Mouse (Mus musculus) hindbrain, embryonic 12.5 days (tissue): ENCODE results near the gene Nuak2. TPM values are rescaled to one million over a fixed set of nuclear protein-coding genes. Genes with fewer than 3 reads are reported as not detected.
A peak's percentile ranks its signal among the peaks of the same experiment; 100 is the strongest.

Experiments used
- ATAC-seq: fragments of 200-750 bp; cut with Nextera tagmentation; 2 replicates; pipeline ENCODE4 v1.8.0; 2017; ENCODE audit warnings: moderate TSS enrichment; ENCODE audit not compliant: low FRiP score
- H3K27ac ChIP-seq: fragments of 300-500 bp; sonication (generic); 2 replicates; pipeline ENCODE4 v1.5.1; 2016; ENCODE audit warnings: mild to moderate bottlenecking
- H3K27me3 ChIP-seq: fragments of 300-500 bp; sonication (generic); 2 replicates; pipeline ENCODE4 v1.6.1; 2016; ENCODE audit warnings: mild to moderate bottlenecking
- H3K36me3 ChIP-seq: fragments of 300-500 bp; sonication (generic); 2 replicates; pipeline ENCODE4 v1.6.1; 2016; ENCODE audit warnings: mild to moderate bottlenecking
- H3K4me1 ChIP-seq: fragments of 300-500 bp; sonication (generic); 2 replicates; pipeline ENCODE4 v1.6.1; 2016
- H3K4me2 ChIP-seq: fragments of 300-500 bp; sonication (generic); replicated peaks from 2 replicates; pipeline ENCODE4 v1.6.1; 2016; ENCODE audit warnings: mild to moderate bottlenecking
- H3K4me3 ChIP-seq: fragments of 300-500 bp; sonication (generic); 2 replicates; pipeline ENCODE4 v1.5.1; 2016; ENCODE audit warnings: mild to moderate bottlenecking
- H3K9ac ChIP-seq: fragments of 300-500 bp; sonication (generic); 2 replicates; pipeline ENCODE4 v1.6.1; 2016; ENCODE audit warnings: mild to moderate bottlenecking, moderate library complexity
- H3K9me3 ChIP-seq: fragments of 300-500 bp; sonication (generic); replicated peaks from 2 replicates; pipeline ENCODE4 v1.6.1; 2016; ENCODE audit warnings: mild to moderate bottlenecking
- WGBS: fragments of 180-500 bp; shearing (Covaris S2); methylation state at CpG from one replicate; pipeline ENCODE4 v1.1.7; 2016; 5-methylcytosine and 5-hydroxymethylcytosine counted together
- polyA plus RNA-seq: library from polyadenylated mRNA; unstranded; fragments of >200 nt; fragmentation: Nextera tagmentation; extraction: Ambion mirVana; gene quantifications from 2 replicates; pipeline ENCODE4 v1.2.1, GENCODE M21; 2016

The Nuak2 gene
- polyA plus RNA-seq, 1 experiment from 2014 or later = 30.0 TPM

DNA sequence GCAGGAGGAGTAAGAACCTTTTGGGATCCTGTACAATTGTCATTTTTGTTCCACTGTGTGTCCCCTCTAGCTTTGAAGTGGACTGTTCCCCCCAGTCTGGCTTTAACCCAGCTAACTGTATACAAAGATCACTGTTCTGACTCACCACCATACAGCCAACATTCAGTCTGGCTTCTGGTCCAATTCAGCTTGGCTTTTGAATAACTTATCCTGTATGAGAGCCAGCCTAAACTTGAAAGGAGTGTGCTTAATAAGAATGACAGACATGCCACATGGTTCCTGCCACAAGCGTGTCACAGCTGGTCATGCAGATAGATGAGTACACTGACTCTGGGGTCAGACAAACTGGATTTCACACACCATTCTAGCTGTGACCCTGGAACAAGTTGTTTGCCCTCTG is 29.2 kb upstream of the Nuak2 start:
- H3K4me2 ChIP-seq = no peak overlapping the region
- no peak overlapping the region for H3K9ac ChIP-seq
- no peak overlapping the region for H3K27ac ChIP-seq
- ATAC-seq = no peak
- no peak overlapping the region for H3K4me3 ChIP-seq
- H3K36me3 ChIP-seq = no peaks in the 10 kb centered on the region
- 76% methylated on average over 1 of the region's 1 CpGs for WGBS
- H3K4me1 ChIP-seq = peaks cover 74% of the 10 kb centered on the region
- peaks cover 7% of the 10 kb centered on the region; the same call in 1 of the 2 replicates for H3K27me3 ChIP-seq
- no peaks in the 10 kb centered on the region for H3K9me3 ChIP-seq

GRCm38 (mm10) chr1:132287445-132287844 is 28.5 kb upstream of the Nuak2 start:
- peaks cover 75% of the 10 kb centered on the region for H3K4me1 ChIP-seq
- no peak for ATAC-seq
- WGBS = 51% methylated on average over 2 of the region's 2 CpGs

GRCm38 (mm10) chr1:132287991-132288451 is 27.9 kb upstream of the Nuak2 start:
- Histone ChIP-seq H3K27ac (0 out of 2 replicates have a peak overlapping the region, but pooled peaks have one; percentile 19), H3K36me3 (no peaks in the 10 kb centered on the region), H3K9ac (no peak overlapping the region), H3K4me2 (no peak overlapping the region), H3K4me3 (no peak overlapping the region), H3K27me3 (peaks cover 7% of the 10 kb centered on the region; the same call in 1 of the 2 replicates), H3K4me1 (peaks cover 74% of the 10 kb centered on the region), H3K9me3 (no peaks in the 10 kb centered on the region)
- 14% methylated on average over 11 of the region's 11 CpGs for WGBS
- no peak for ATAC-seq

More at GRCm38 (mm10) chr1:132287445-132287844, 28.5 kb upstream of the Nuak2 start:
- Histone ChIP-seq H3K9ac (no peak overlapping the region), H3K27me3 (peaks cover 7% of the 10 kb centered on the region; the same call in 1 of the 2 replicates), H3K4me3 (no peak overlapping the region), H3K27ac (peak overlapping the region; percentile 19; the same call in 1 of the 2 replicates), H3K9me3 (no peaks in the 10 kb centered on the region), H3K36me3 (no peaks in the 10 kb centered on the region), H3K4me2 (no peak overlapping the region)

DNA sequence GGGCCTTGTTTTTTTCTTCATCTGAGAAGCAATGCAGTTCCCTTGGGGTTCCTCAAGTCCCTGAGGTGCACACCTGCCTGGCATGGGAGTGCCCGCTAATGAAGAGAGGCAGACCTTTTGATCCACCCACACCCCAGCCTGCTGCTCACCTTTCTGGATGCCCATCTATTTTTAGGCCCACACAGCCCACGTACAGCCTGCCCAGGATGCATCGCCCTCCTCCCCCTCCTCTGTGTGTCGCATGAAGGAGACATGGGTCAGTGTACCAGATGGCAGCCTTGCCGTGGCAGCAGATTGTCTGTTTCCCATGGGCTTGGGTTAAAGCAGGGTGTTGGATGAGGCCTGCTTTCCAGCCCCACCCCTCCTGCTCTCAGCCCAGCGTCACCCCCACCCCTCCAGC is 26.0 kb upstream of the Nuak2 start:
- H3K4me3 ChIP-seq = no peak overlapping the region
- H3K27ac ChIP-seq = no peak overlapping the region
- peaks cover 63% of the 10 kb centered on the region for H3K4me1 ChIP-seq
- peaks cover 7% of the 10 kb centered on the region; the same call in 1 of the 2 replicates for H3K27me3 ChIP-seq
- no peak overlapping the region for H3K9ac ChIP-seq
- H3K4me2 ChIP-seq = no peak overlapping the region
- no peaks in the 10 kb centered on the region for H3K9me3 ChIP-seq
- no peaks in the 10 kb centered on the region for H3K36me3 ChIP-seq
- WGBS = 55% methylated on average over 6 of the region's 6 CpGs
- ATAC-seq = peak; percentile 41

GRCm38 (mm10) chr1:132290921-132291675 is 24.8 kb upstream of the Nuak2 start:
- Histone ChIP-seq H3K9ac (no peak overlapping the region), H3K36me3 (no peaks in the 10 kb centered on the region), H3K4me1 (peaks cover 70% of the 10 kb centered on the region), H3K4me2 (no peak overlapping the region), H3K9me3 (no peaks in the 10 kb centered on the region), H3K4me3 (no peak overlapping the region), H3K27ac (peak overlapping the region; percentile 66), H3K27me3 (peaks cover 7% of the 10 kb centered on the region; the same call in 1 of the 2 replicates)
- ATAC-seq = peak; percentile 35
- WGBS = 25% methylated on average over 11 of the region's 11 CpGs

- Histone ChIP-seq H3K4me2 (no peak overlapping the region), H3K4me3 (no peak overlapping the region), H3K9me3 (no peaks in the 10 kb centered on the region), H3K27ac (peak overlapping the region; percentile 66), H3K4me1 (peaks cover 66% of the 10 kb centered on the region), H3K36me3 (no peaks in the 10 kb centered on the region), H3K27me3 (peaks cover 10% of the 10 kb centered on the region; the same call in 1 of the 2 replicates), H3K9ac (no peak overlapping the region)
- ATAC-seq = peak; percentile 42
- 32% methylated on average over 4 of the region's 4 CpGs for WGBS
These were observed 24.2 kb upstream of the Nuak2 start for GRCm38 (mm10) chr1:132291706-132292105.

DNA sequence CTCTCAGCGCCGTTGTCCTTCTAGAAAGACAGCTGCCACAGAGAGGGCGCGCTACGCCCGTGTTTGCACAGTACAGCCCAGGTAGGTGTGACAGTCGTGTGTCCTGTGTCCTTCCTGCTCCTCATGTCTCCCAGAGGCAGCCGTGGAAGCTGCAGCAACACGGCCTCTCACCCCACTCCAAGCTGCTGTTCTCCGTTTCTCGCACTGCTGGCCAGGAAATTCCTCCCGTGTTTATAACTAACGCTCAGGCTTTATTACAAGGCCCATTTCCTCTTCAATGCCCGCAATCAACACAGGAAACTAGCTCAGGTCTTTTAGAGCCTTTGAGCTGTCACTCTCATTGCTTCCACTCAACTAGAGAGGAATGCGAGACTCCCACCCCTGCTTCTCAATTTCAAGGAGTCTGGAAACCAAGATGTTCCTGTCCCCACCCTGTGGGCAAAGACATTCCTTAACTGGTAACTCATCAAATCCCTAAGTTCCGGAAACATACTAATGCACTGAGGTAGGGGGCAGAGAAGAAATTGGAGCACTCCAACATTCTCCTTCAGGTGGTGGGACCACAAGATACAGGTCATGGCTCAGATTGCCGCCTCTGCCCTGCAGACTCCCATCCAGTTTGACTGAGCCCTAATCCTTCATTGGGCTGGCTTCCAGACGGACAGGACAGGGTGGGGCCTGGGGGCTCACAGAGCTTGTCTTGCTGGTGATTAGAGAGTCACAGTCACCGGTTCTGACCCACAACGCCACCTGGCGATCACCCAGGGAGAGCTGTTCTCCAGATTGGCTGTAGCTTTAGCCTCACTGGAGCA is 23.4 kb upstream of the Nuak2 start:
- peaks cover 69% of the 10 kb centered on the region for H3K4me1 ChIP-seq
- peak overlapping the region; percentile 66; the same call in 1 of the 2 replicates for H3K27ac ChIP-seq
- no peak overlapping the region for H3K9ac ChIP-seq
- no peak overlapping the region for H3K4me3 ChIP-seq
- H3K9me3 ChIP-seq = no peaks in the 10 kb centered on the region
- H3K27me3 ChIP-seq = peaks cover 10% of the 10 kb centered on the region; the same call in 1 of the 2 replicates
- H3K4me2 ChIP-seq = no peak overlapping the region
- H3K36me3 ChIP-seq = no peaks in the 10 kb centered on the region
- ATAC-seq = no peak
- 37% methylated on average over 21 of the region's 21 CpGs for WGBS

- no peak overlapping the region for H3K4me3 ChIP-seq
- peaks cover 62% of the 10 kb centered on the region for H3K4me1 ChIP-seq
- no peak overlapping the region for H3K27ac ChIP-seq
- no peaks in the 10 kb centered on the region for H3K9me3 ChIP-seq
- ATAC-seq = no peak
- WGBS = 66% methylated on average over 7 of the region's 7 CpGs
- H3K27me3 ChIP-seq = peaks cover 20% of the 10 kb centered on the region; the same call in 1 of the 2 replicates
- no peak overlapping the region for H3K9ac ChIP-seq
- no peaks in the 10 kb centered on the region for H3K36me3 ChIP-seq
- H3K4me2 ChIP-seq = no peak overlapping the region
These were observed 20.4 kb upstream of the Nuak2 start for GRCm38 (mm10) chr1:132295506-132295905.

DNA sequence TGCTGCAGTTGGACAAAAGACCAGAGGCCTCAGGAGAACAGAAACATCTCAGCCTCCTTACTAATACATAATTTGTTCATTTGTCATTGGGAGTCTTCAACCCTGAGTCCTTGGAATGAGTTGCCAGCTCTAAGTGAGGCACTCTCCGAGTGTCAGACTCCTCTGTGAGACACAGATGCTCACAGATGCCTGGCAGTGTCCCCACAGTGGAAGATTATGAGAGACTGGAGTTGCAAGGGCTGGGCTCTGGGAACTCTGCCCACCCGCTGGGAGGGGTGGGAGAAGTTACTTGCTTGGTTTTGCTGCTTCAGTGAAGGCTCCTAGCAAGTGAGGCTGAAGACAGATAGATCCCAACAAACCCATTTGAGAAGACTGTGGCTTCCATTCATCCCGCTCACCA is 19.9 kb upstream of the Nuak2 start:
- no peak overlapping the region for H3K4me2 ChIP-seq
- ATAC-seq = no peak
- no peak overlapping the region for H3K4me3 ChIP-seq
- WGBS = 59% methylated on average over 3 of the region's 3 CpGs
- H3K36me3 ChIP-seq = no peaks in the 10 kb centered on the region
- peaks cover 57% of the 10 kb centered on the region for H3K4me1 ChIP-seq
- peaks cover 21% of the 10 kb centered on the region; the same call in 1 of the 2 replicates for H3K27me3 ChIP-seq
- no peak overlapping the region for H3K9ac ChIP-seq
- no peak overlapping the region for H3K27ac ChIP-seq
- H3K9me3 ChIP-seq = no peaks in the 10 kb centered on the region

- WGBS = under 1% methylated on average over 27 of the region's 28 CpGs
- Histone ChIP-seq H3K9me3 (no peaks in the 10 kb centered on the region), H3K4me1 (peaks cover 41% of the 10 kb centered on the region), H3K9ac (peak within 1 kb of the TSS; percentile 83), H3K36me3 (no peaks in the 10 kb centered on the region), H3K4me3 (peak within 1 kb of the TSS; percentile 62), H3K4me2 (peak within 1 kb of the TSS; percentile 99), H3K27ac (peak within 1 kb of the TSS; percentile 82), H3K27me3 (peaks cover 27% of the 10 kb centered on the region)
- ATAC-seq = peak; percentile 69
These were observed 17.5 kb upstream of the Nuak2 start, which contains the start of gene Klhdc8a for GRCm38 (mm10) chr1:132298425-132298800. Gene Klhdc8a, plus strand, starts transcription at chr1:132298626.

DNA sequence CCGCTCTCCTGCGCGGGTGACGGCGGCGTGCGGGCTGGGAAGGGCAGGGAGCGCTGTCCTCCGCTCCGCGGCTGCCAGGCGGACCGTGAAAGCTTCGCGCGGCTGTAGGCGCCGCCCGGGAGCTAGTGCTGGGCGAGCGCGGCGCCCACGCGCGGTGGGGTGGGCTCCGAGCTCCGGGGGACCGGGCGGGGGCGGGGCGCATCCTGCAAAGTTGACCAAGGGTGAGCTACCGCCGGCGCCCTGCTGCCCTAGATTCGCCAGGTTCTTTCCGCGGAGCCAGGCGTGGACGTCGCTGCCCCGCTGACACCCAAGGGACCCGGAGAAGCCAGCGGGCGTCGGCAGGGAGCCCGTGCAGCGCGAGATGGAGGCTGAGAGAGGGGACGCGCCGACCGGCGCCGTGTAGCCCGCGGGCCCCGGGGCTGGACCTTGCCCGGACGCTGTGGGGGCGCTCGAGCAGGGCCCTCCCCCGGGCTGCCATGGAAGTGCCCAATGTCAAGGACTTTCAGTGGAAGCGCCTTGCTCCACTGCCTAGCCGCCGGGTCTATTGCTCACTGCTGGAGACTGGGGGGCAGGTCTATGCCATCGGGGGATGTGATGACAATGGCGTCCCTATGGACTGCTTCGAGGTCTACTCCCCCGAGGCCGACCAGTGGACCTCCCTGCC is 17.0 kb upstream of the Nuak2 start:
- peak overlapping the region; percentile 83 for H3K9ac ChIP-seq
- H3K36me3 ChIP-seq = no peaks in the 10 kb centered on the region
- H3K27ac ChIP-seq = peak overlapping the region; percentile 82
- H3K9me3 ChIP-seq = no peaks in the 10 kb centered on the region
- H3K4me2 ChIP-seq = peak overlapping the region; percentile 99
- H3K4me1 ChIP-seq = peaks cover 41% of the 10 kb centered on the region
- peak; percentile 71 for ATAC-seq
- peaks cover 29% of the 10 kb centered on the region for H3K27me3 ChIP-seq
- H3K4me3 ChIP-seq = peak overlapping the region; percentile 62
- WGBS = 1% methylated on average over 68 of the region's 71 CpGs
